Mouse (Mus musculus) midbrain, embryonic 11.5 days (tissue): ENCODE data around the gene E130114P18Rik. TPM values are rescaled to one million over a fixed set of nuclear protein-coding genes. Genes with fewer than 3 reads are reported as not detected.
A peak's percentile ranks its signal among the peaks of the same experiment; 100 is the strongest.

ENCODE experiments used
- ATAC-seq: fragments of 200-750 bp; cut with Nextera tagmentation; 2 replicates; pipeline ENCODE4 v1.8.0; 2017; ENCODE audit warnings: moderate TSS enrichment, moderate library complexity; ENCODE audit not compliant: low FRiP score
- DNase-seq: peaks from one replicate; pipeline ENCODE4 v3.0.0; 2015; ENCODE audit warnings: low spot score; ENCODE audit errors: missing footprints
- H3K27ac ChIP-seq: fragments of 300-500 bp; sonication (generic); 2 replicates; pipeline ENCODE4 v1.5.1; 2014; ENCODE audit warnings: low read depth, low read length
- H3K27me3 ChIP-seq: fragments of 300-500 bp; sonication (generic); 2 replicates; pipeline ENCODE4 v1.6.1; 2014; ENCODE audit warnings: mild to moderate bottlenecking, low read length, moderate library complexity, mixed read lengths; ENCODE audit not compliant: control insufficient read depth, insufficient read depth
- H3K36me3 ChIP-seq: fragments of 300-500 bp; sonication (generic); 2 replicates; pipeline ENCODE4 v1.6.1; 2014; ENCODE audit warnings: mild to moderate bottlenecking, low read length, moderate library complexity, mixed read lengths; ENCODE audit not compliant: control insufficient read depth, insufficient read depth
- H3K4me1 ChIP-seq: fragments of 300-500 bp; sonication (generic); 2 replicates; pipeline ENCODE4 v1.6.1; 2014; ENCODE audit warnings: low read length; ENCODE audit not compliant: control insufficient read depth, insufficient read depth
- H3K4me2 ChIP-seq: fragments of 300-500 bp; sonication (generic); 2 replicates; pipeline ENCODE4 v1.6.1; 2014; ENCODE audit warnings: mild to moderate bottlenecking, moderate library complexity
- H3K4me3 ChIP-seq: fragments of 300-500 bp; sonication (generic); 2 replicates; pipeline ENCODE4 v1.5.1; 2014; ENCODE audit warnings: low read depth, low read length
- H3K9ac ChIP-seq: fragments of 300-500 bp; sonication (generic); 2 replicates; pipeline ENCODE4 v1.6.1; 2014; ENCODE audit warnings: low read length
- H3K9me3 ChIP-seq: fragments of 300-500 bp; sonication (generic); 2 replicates; pipeline ENCODE4 v1.6.1; 2016; ENCODE audit warnings: low read length; ENCODE audit not compliant: control insufficient read depth
- WGBS: fragments of 180-500 bp; shearing (Covaris S2); extraction: QIAGEN DNeasy Blood & Tissue Kit; methylation state at CpG from one replicate; pipeline ENCODE4 v1.1.7; 2014; 5-methylcytosine and 5-hydroxymethylcytosine counted together
- polyA plus RNA-seq: library from polyadenylated mRNA; unstranded; fragments of >200 nt; fragmentation: Nextera tagmentation; extraction: Ambion mirVana; gene quantifications from 2 replicates; pipeline ENCODE4 v1.2.1, GENCODE M21; 2014

E130114P18Rik gene
- polyA plus RNA-seq, 1 experiment from 2014 or later: 7.7 TPM

GRCm38 (mm10) chr4:97775494-97776265 is 2.2 kb downstream of the E130114P18Rik start:
- Histone ChIP-seq H3K4me1 (peaks cover 12% of the 10 kb centered on the region), H3K9ac (no peak overlapping the region; the same call in 1 of the 2 replicates), H3K4me3 (peak overlapping the region; percentile 5; the same call in 1 of the 2 replicates), H3K36me3 (no peaks in the 10 kb centered on the region), H3K9me3 (no peaks in the 10 kb centered on the region), H3K27me3 (peaks cover 53% of the 10 kb centered on the region), H3K27ac (no peak overlapping the region), H3K4me2 (peak overlapping the region; percentile 40)
- WGBS: 2% methylated on average over 20 of the region's 20 CpGs
- DNase-seq: peak; percentile 90
- ATAC-seq: no peak

- WGBS: under 1% methylated on average over 13 of the region's 13 CpGs
- peaks cover 49% of the 10 kb centered on the region for H3K27me3 ChIP-seq
These were observed 2.8 kb downstream of the E130114P18Rik start for GRCm38 (mm10) chr4:97775059-97775458.

GRCm38 (mm10) chr4:97774446-97774950 is 3.4 kb downstream of the E130114P18Rik start:
- DNase-seq: peak; percentile 91
- peak overlapping the region; percentile 40; the same call in 1 of the 2 replicates for H3K4me2 ChIP-seq
- no peak overlapping the region for H3K4me3 ChIP-seq
- H3K9me3 ChIP-seq: no peaks in the 10 kb centered on the region
- H3K9ac ChIP-seq: peak overlapping the region; percentile 22; the same call in 1 of the 2 replicates
- 13% methylated on average over 4 of the region's 4 CpGs for WGBS
- peaks cover 12% of the 10 kb centered on the region for H3K4me1 ChIP-seq
- no peak for ATAC-seq
- no peak overlapping the region for H3K27ac ChIP-seq
- no peaks in the 10 kb centered on the region for H3K36me3 ChIP-seq
- H3K27me3 ChIP-seq: peaks cover 44% of the 10 kb centered on the region

More at GRCm38 (mm10) chr4:97775059-97775458, 2.8 kb downstream of the E130114P18Rik start:
- H3K9ac ChIP-seq: peak overlapping the region; percentile 22; the same call in 1 of the 2 replicates
- H3K4me1 ChIP-seq: peaks cover 12% of the 10 kb centered on the region
- peak; percentile 92 for DNase-seq
- peak overlapping the region; percentile 5; the same call in 1 of the 2 replicates for H3K4me3 ChIP-seq
- no peak overlapping the region for H3K27ac ChIP-seq
- H3K9me3 ChIP-seq: no peaks in the 10 kb centered on the region
- H3K36me3 ChIP-seq: no peaks in the 10 kb centered on the region
- H3K4me2 ChIP-seq: peak overlapping the region; percentile 40
- no peak for ATAC-seq

- H3K9ac ChIP-seq: no peak overlapping the region
- H3K27ac ChIP-seq: no peak overlapping the region
- peak overlapping the region; percentile 6; the same call in 1 of the 2 replicates for H3K4me3 ChIP-seq
- H3K36me3 ChIP-seq: no peaks in the 10 kb centered on the region
- WGBS: 44% methylated on average over 2 of the region's 2 CpGs
- H3K9me3 ChIP-seq: no peaks in the 10 kb centered on the region
- DNase-seq (peak; percentile 85), ATAC-seq (no peak)
- peaks cover 39% of the 10 kb centered on the region for H3K27me3 ChIP-seq
- H3K4me2 ChIP-seq: peak overlapping the region; percentile 58; the same call in 1 of the 2 replicates
- H3K4me1 ChIP-seq: peaks cover 12% of the 10 kb centered on the region
These were observed 4.1 kb downstream of the E130114P18Rik start for GRCm38 (mm10) chr4:97773791-97774190.

- peak overlapping the region; percentile 58 for H3K4me2 ChIP-seq
- WGBS: under 1% methylated on average over 14 of the region's 14 CpGs
- H3K27me3 ChIP-seq: peaks cover 34% of the 10 kb centered on the region
- H3K36me3 ChIP-seq: no peaks in the 10 kb centered on the region
- peak; percentile 76 for ATAC-seq
- peak overlapping the region; percentile 76; the same call in 1 of the 2 replicates for H3K27ac ChIP-seq
- peak; percentile 98 for DNase-seq
- peaks cover 9% of the 10 kb centered on the region for H3K4me1 ChIP-seq
- peak overlapping the region; percentile 41; the same call in 1 of the 2 replicates for H3K9ac ChIP-seq
- no peaks in the 10 kb centered on the region for H3K9me3 ChIP-seq
- H3K4me3 ChIP-seq: peak overlapping the region; percentile 35
These were observed 4.7 kb downstream of the E130114P18Rik start for GRCm38 (mm10) chr4:97773110-97773593.

GRCm38 (mm10) chr4:97772641-97773040 is 5.2 kb downstream of the E130114P18Rik start, which contains the start of gene Nfia:
Gene Nfia (plus strand): TSS chr4:97772734.
- Histone ChIP-seq H3K4me3 (peak within 1 kb of the TSS; percentile 35), H3K9ac (peak within 1 kb of the TSS; percentile 60), H3K4me2 (peak within 1 kb of the TSS; percentile 58), H3K9me3 (no peaks in the 10 kb centered on the region), H3K27me3 (peaks cover 29% of the 10 kb centered on the region), H3K4me1 (peaks cover 9% of the 10 kb centered on the region), H3K27ac (peak within 1 kb of the TSS; percentile 76), H3K36me3 (no peaks in the 10 kb centered on the region)
- ATAC-seq: no peak
- under 1% methylated on average over 9 of the region's 9 CpGs for WGBS
- peak; percentile 92 for DNase-seq

GRCm38 (mm10) chr4:97772084-97772484 is 5.8 kb downstream of the E130114P18Rik start:
- WGBS: under 1% methylated on average over 25 of the region's 25 CpGs

GRCm38 (mm10) chr4:97771426-97771825 is 6.5 kb downstream of the E130114P18Rik start:
- DNase-seq: no peak
- H3K27ac ChIP-seq: peak overlapping the region; percentile 40; the same call in 1 of the 2 replicates
- H3K36me3 ChIP-seq: no peaks in the 10 kb centered on the region
- no peaks in the 10 kb centered on the region for H3K9me3 ChIP-seq
- H3K4me2 ChIP-seq: peak overlapping the region; percentile 58
- peaks cover 19% of the 10 kb centered on the region for H3K27me3 ChIP-seq
- H3K9ac ChIP-seq: peak overlapping the region; percentile 60
- WGBS: 9% methylated on average over 5 of the region's 5 CpGs
- peak overlapping the region; percentile 35 for H3K4me3 ChIP-seq
- peaks cover 7% of the 10 kb centered on the region for H3K4me1 ChIP-seq
- no peak for ATAC-seq

More at GRCm38 (mm10) chr4:97772084-97772484, 5.8 kb downstream of the E130114P18Rik start:
- peak overlapping the region; percentile 58 for H3K4me2 ChIP-seq
- no peaks in the 10 kb centered on the region for H3K36me3 ChIP-seq
- peak overlapping the region; percentile 76 for H3K27ac ChIP-seq
- H3K9ac ChIP-seq: peak overlapping the region; percentile 60
- ATAC-seq (peak; percentile 97), DNase-seq (peak; percentile 99)
- H3K4me1 ChIP-seq: peaks cover 9% of the 10 kb centered on the region
- peak overlapping the region; percentile 35 for H3K4me3 ChIP-seq
- peaks cover 26% of the 10 kb centered on the region for H3K27me3 ChIP-seq
- no peaks in the 10 kb centered on the region for H3K9me3 ChIP-seq
